Mouse (Mus musculus) gastrocnemius, adult 8-10 months (tissue): ENCODE measurements at regions not wholly inside any gene's neighbourhood (a gene's known extent, or its start where the extent isn't known, plus 50 kb on each side); places are given as distances from the start of the nearest gene placed in this dataset.

Experiments
- DNase-seq, 2 experiments: peaks; one replicate each; pipeline ENCODE4 v3.0.0; 2022; ENCODE audit warnings: low spot score in 2 of 2

DNA sequence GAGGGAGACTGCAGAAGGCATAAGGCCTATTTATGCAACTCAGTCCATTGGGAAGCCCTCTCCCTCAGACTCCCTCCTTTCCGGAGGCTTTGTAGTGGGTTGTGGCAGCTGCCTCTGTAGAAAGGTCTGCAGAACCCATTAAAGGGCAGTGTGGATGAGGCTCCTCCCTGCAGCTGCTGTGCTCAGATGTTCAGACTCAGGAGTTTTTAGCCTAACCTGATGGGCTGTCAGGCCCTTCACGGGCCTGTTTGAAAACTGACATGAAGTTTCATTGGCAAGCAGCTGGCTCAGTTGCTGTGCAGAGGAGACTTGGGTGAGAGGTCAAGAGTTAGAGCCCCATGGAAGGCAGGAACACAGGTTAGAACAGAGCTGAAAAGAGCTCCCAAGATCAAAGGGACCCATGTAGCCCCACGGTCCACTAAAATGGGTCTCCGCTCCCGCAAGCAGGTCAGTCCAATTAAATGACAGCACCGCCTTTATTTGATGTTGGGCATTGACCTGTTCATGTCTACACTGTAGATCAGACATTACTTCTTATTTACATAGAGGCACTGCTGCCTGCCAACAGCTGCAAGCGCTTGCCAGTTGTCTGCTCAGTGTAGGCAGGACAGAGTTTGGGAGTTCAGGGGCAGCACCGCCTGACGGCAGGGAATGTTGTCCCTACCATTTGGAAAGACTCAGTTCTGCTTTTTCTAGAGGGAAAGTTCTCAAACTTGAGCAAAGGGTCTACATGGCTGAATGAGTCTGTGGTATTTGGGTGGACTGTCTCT is 53.8 kb upstream of the Usp46 start:
- DNase-seq, result no peak

DNA sequence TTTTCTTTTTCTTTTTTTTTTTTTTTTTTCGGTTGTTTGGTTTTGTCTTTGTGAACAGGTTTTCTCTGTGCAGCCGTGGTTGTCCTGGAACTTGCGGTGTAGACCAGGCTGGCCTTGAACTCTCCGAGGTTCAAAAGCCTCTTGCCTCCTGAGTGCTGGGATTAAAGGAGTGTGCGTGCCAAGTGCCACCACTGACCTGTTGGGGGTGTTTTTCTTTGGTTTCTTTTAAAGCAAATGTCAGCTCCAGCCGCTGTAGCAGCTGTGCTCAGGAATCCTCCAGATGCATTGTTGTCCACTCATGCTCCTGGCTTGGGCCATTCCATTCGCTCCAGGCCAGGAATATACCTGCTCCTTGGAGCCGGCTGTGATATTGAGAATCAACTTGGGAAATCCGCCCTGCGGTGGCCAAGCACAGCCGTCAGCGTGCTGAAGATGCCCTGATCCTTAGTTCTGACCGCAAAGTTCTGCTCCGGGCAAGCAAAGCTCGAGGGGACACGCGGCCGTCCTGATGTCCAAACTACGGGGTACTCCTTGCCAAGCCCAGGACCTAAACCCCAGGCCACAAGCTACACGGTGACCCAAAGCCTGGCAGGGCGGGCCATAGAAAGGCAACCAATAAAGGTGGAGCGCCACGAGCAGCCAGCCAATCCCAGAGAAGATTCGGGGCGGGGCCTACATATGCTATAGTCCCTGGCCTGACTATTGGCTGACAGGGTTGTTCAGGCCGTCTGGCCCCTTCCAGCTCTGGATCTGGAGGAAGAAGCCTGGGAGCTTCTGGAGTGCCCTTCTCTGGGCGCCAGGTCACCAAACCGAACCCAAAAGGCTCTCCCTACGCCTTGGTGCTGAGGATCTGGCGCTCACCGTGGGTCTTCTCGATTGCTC is 58.0 kb upstream of the Usp46 start:
- peak; percentile 34 to 44 for DNase-seq

DNA sequence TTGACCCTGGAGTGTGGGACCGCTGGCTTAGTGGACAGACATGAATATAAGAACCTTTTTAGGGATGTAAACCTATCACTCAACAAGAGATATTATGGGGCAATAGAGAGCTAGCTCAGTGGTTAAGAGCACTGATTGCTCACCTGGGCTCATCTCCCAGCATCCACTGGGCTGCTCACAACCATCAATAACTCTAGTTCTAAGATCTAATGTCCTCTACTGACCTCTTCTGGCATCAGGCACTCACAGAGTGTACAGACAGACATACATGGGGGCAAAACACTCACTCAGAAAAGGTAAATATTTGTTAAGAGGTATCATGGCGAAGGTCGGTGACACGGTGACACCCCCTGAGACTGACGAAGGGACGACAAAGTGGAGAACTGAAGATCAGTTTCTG is 59.3 kb upstream of the Usp46 start:
- DNase-seq, result no peak

DNA sequence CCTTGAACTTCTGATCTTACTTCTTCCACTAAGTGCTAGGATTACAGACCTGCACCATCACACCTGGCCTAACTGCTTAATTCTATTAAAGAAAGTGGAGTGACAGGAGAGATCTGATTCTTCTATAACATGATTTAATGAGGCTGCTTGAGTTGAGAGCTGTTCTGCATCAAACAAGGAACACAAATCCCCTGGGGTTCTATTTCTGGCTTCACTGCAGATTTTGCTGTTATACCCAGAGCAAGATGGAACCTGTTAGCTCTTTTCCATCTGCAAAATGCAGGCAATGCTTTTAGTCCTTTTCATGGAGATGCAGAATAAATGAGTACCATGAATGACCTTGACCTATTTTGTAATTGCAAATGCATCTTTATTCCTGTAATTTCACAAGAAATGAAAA is 61.4 kb upstream of the Usp46 start:
- DNase-seq, result no peak

DNA sequence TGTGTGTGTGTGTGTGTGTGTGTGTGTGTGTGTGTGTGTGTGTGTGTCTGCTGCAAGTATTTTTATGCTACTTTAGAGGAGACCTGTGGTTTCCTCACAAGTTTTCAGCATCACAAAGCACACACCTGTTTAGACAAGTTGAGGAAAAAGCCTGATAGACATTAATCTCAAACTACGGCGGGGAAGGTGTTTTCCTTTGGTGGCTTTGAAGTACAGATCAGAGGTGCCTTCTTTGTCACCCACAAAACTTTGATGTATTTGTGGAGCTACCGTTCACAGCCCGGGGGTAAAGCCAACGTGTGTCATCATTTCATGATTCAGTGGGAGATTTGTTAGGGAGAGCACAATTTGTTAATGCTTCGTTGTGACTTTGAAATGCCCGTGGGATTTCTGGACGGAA is 62.4 kb upstream of the Rasl11b start:
- no peak for DNase-seq

DNA sequence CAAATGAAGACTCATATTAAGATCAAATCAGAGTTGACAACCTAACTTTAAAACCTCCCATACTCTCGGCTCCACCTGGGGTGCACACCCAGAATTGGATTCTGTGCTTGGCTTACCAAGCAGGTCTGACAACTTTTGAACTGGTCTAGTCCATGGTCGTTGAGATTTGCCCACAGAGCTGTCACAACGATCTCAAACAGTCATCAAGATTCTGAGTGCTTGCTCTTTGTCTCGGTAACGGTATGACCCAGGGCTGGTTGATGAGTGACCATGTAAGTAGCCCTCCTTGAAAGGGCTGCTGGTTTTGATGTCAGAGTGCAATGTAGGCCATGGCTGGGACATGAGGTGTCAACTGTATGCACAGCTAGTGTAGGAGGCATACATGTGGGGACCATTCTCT is 58.7 kb upstream of the Rasl11b start:
- no peak for DNase-seq

DNA sequence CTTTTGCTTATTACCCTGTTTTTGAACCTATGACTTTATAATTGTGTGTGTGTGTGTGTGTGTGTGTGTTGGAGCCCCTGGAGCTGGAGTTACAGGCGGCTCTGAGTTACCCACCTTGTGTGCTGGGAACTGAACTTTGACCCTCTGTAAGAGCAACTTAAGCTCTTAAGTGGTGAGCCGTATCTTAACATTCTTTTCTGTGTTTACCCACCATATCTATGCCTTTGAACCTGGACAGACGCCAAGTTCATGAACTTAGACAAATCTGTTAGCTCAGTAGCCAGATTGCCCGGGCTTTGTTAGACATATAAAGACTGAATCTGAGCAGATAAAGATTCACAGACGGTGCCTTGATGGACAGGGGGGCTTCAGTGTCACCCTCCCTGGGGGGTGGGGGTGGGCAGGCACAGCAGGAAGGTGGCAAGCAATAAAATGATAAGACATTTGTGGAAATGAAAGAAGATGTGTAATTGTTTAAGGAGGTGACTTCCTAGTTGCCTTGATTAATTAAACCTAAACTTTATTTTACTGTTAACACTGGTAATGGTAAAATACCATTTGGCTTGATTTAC is 58.1 kb upstream of the Rasl11b start:
- no peak for DNase-seq

DNA sequence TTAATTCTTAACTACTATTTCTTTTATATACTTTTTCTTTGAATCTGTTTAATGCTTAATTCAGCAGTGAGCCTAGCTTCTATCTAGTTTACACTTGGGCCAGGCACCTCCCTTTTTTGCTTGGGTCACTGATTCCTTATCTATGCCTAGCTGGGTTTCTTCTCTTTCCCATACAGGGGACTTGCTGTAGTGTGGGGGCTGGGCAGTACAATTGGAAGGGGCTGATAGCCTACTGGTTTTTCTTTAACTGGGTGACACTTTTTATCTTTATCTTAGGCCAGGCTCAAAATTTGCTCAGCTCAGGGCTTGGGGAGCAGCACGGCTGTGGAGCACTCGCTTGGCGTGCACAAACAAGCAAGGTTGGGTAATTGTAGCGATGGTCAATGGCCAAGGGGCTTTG is 51.1 kb upstream of the Rasl11b start:
- no peak for DNase-seq

DNA sequence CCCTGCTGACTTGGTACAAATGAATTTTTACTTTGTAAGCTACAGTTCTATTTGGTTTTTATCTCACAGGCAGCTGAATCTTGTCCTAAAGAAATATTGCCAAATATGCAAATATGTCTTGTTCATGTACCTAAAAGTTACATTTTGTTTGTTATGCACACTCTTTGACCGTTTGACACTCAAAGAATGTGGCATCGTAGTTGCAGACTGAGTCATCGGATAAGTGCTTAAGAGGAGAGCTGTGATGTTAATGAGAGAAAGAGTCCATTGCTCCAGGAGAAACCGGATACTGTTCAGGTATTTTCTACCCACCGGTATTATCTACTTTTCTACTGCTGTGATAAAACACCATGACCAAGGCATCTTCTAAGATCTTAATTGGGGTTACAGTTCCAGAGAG is 50.3 kb upstream of the Rasl11b start:
- no peak for DNase-seq
